Mouse (Mus musculus) forebrain, embryonic 16.5 days (tissue): ENCODE data around the gene Csmd2. TPM values are rescaled to one million over a fixed set of nuclear protein-coding genes. Genes with fewer than 3 reads are reported as not detected.
"Not testable (repeated sequence)": the region's sequence is repeated elsewhere in the genome, so short reads cannot be mapped to it uniquely, and the experiment has no call there.

Source experiments
- ATAC-seq: fragments of 200-750 bp; cut with Nextera tagmentation; 2 replicates; pipeline ENCODE4 v1.8.0; 2017; ENCODE audit warnings: mild to moderate bottlenecking, moderate library complexity
- H3K27ac ChIP-seq: fragments of 300-500 bp; sonication (generic); 2 replicates; pipeline ENCODE4 v1.5.1; 2014; ENCODE audit warnings: low read length, control low read depth
- H3K27me3 ChIP-seq: fragments of 300-500 bp; sonication (generic); replicated peaks from 2 replicates; pipeline ENCODE4 v1.6.1; 2014; ENCODE audit warnings: low read length; ENCODE audit not compliant: control insufficient read depth, insufficient read depth
- H3K36me3 ChIP-seq: fragments of 300-500 bp; sonication (generic); 2 replicates; pipeline ENCODE4 v1.6.1; 2014; ENCODE audit not compliant: control insufficient read depth, insufficient read depth
- H3K4me1 ChIP-seq: fragments of 300-500 bp; sonication (generic); replicated peaks from 2 replicates; pipeline ENCODE4 v1.6.1; 2014; ENCODE audit warnings: low read length; ENCODE audit not compliant: control insufficient read depth, insufficient read depth
- H3K4me2 ChIP-seq: fragments of 300-500 bp; sonication (generic); 2 replicates; pipeline ENCODE4 v1.6.1; 2014; ENCODE audit warnings: mild to moderate bottlenecking, low read length, control low read depth
- H3K4me3 ChIP-seq: fragments of 300-500 bp; sonication (generic); replicated peaks from 2 replicates; pipeline ENCODE4 v1.5.1; 2014; ENCODE audit warnings: mild to moderate bottlenecking, low read length, control low read depth
- H3K9ac ChIP-seq: fragments of 300-500 bp; sonication (generic); replicated peaks from 2 replicates; pipeline ENCODE4 v1.6.1; 2014; ENCODE audit warnings: low read depth, low read length, control low read depth
- H3K9me3 ChIP-seq: fragments of 300-500 bp; sonication (generic); 2 replicates; pipeline ENCODE4 v1.6.1; 2016; ENCODE audit warnings: low read length; ENCODE audit not compliant: control insufficient read depth
- WGBS: fragments of 180-500 bp; shearing (Covaris S2); extraction: QIAGEN DNeasy Blood & Tissue Kit; methylation state at CpG from one replicate; pipeline ENCODE4 v1.1.7; 2014; 5-methylcytosine and 5-hydroxymethylcytosine counted together
- polyA plus RNA-seq: library from polyadenylated mRNA; unstranded; fragments of >200 nt; fragmentation: Nextera tagmentation; extraction: Ambion mirVana; gene quantifications from 2 replicates; pipeline ENCODE4 v1.2.1, GENCODE M21; 2015

Gene Csmd2
- polyA plus RNA-seq, 1 experiment from 2014 or later = 11.2 TPM

- 73% methylated on average over 1 of the region's 1 CpGs for WGBS
- Histone ChIP-seq H3K27ac (no peak overlapping the region), H3K36me3 (no peaks in the 10 kb centered on the region), H3K4me2 (no peak overlapping the region), H3K9me3 (no peaks in the 10 kb centered on the region), H3K4me3 (no peak overlapping the region), H3K9ac (no peak overlapping the region), H3K27me3 (no peaks in the 10 kb centered on the region), H3K4me1 (no peaks in the 10 kb centered on the region)
- no peak for ATAC-seq
Observed at GRCm38 (mm10) chr4:128028294-128028693, 40.6 kb downstream of the Csmd2 start.

- Histone ChIP-seq H3K27me3 (no peaks in the 10 kb centered on the region), H3K9ac (no peak overlapping the region), H3K4me2 (no peak overlapping the region), H3K4me1 (peaks cover 10% of the 10 kb centered on the region), H3K36me3 (no peaks in the 10 kb centered on the region), H3K9me3 (no peaks in the 10 kb centered on the region), H3K4me3 (no peak overlapping the region), H3K27ac (no peak overlapping the region)
- WGBS = 12% methylated on average over 4 of the region's 4 CpGs
- peak; percentile 20; the same call in 1 of the 2 replicates for ATAC-seq
Observed at GRCm38 (mm10) chr4:128041901-128042300, 54.2 kb downstream of the Csmd2 start.

- Histone ChIP-seq H3K9ac (no peak overlapping the region), H3K4me3 (no peak overlapping the region), H3K27ac (no peak overlapping the region), H3K4me2 (no peak overlapping the region), H3K27me3 (no peaks in the 10 kb centered on the region), H3K4me1 (peaks cover 10% of the 10 kb centered on the region), H3K36me3 (no peaks in the 10 kb centered on the region), H3K9me3 (no peaks in the 10 kb centered on the region)
- WGBS = 36% methylated on average over 5 of the region's 5 CpGs
- ATAC-seq = no peak
Observed at GRCm38 (mm10) chr4:128042626-128043025, 55.0 kb downstream of the Csmd2 start.

- Histone ChIP-seq H3K9me3 (no peaks in the 10 kb centered on the region), H3K27me3 (no peaks in the 10 kb centered on the region), H3K9ac (no peak overlapping the region), H3K4me3 (no peak overlapping the region), H3K36me3 (no peaks in the 10 kb centered on the region), H3K4me1 (no peaks in the 10 kb centered on the region), H3K4me2 (no peak overlapping the region), H3K27ac (no peak overlapping the region)
- no peak for ATAC-seq
- WGBS = 88% methylated on average over 1 of the region's 1 CpGs
Observed at GRCm38 (mm10) chr4:128048716-128049115, 61.1 kb downstream of the Csmd2 start.

GRCm38 (mm10) chr4:128052701-128053100 lies 65.0 kb downstream of the Csmd2 start:
- Histone ChIP-seq H3K4me3 (no peak overlapping the region), H3K27me3 (no peaks in the 10 kb centered on the region), H3K27ac (no peak overlapping the region), H3K4me2 (no peak overlapping the region), H3K9ac (no peak overlapping the region), H3K4me1 (no peaks in the 10 kb centered on the region), H3K36me3 (no peaks in the 10 kb centered on the region), H3K9me3 (no peaks in the 10 kb centered on the region)
- 74% methylated on average over 8 of the region's 8 CpGs for WGBS
- no peak for ATAC-seq

- not testable (repeated sequence) for ATAC-seq, H3K9me3 ChIP-seq, H3K36me3 ChIP-seq, H3K4me3 ChIP-seq, H3K9ac ChIP-seq, H3K4me1 ChIP-seq, H3K4me2 ChIP-seq, H3K27ac ChIP-seq, H3K27me3 ChIP-seq
- 86% methylated on average over 2 of the region's 2 CpGs for WGBS
Observed at GRCm38 (mm10) chr4:128061274-128061673, 73.6 kb downstream of the Csmd2 start.

- H3K27ac ChIP-seq = no peak overlapping the region
- H3K27me3 ChIP-seq = no peaks in the 10 kb centered on the region
- WGBS = 53% methylated on average over 9 of the region's 9 CpGs
- H3K9ac ChIP-seq = no peak overlapping the region
- ATAC-seq = no peak
- H3K4me2 ChIP-seq = no peak overlapping the region
- H3K4me1 ChIP-seq = peaks cover 4% of the 10 kb centered on the region
- no peaks in the 10 kb centered on the region for H3K36me3 ChIP-seq
- no peaks in the 10 kb centered on the region for H3K9me3 ChIP-seq
- H3K4me3 ChIP-seq = no peak overlapping the region
Observed at GRCm38 (mm10) chr4:128067189-128067588, 79.5 kb downstream of the Csmd2 start.

- no peak overlapping the region for H3K4me2 ChIP-seq
- no peaks in the 10 kb centered on the region for H3K36me3 ChIP-seq
- no peak for ATAC-seq
- no peaks in the 10 kb centered on the region for H3K27me3 ChIP-seq
- H3K9ac ChIP-seq = no peak overlapping the region
- peaks cover 11% of the 10 kb centered on the region for H3K4me1 ChIP-seq
- peak overlapping the region; percentile 12; the same call in 1 of the 2 replicates for H3K27ac ChIP-seq
- no peaks in the 10 kb centered on the region for H3K9me3 ChIP-seq
- no peak overlapping the region for H3K4me3 ChIP-seq
- 96% methylated on average over 3 of the region's 3 CpGs for WGBS
Observed at GRCm38 (mm10) chr4:128084466-128084865, 96.8 kb downstream of the Csmd2 start.

- Histone ChIP-seq H3K9me3 (no peaks in the 10 kb centered on the region), H3K36me3 (no peaks in the 10 kb centered on the region), H3K27me3 (no peaks in the 10 kb centered on the region), H3K4me3 (no peak overlapping the region), H3K9ac (no peak overlapping the region), H3K4me2 (no peak overlapping the region), H3K27ac (no peak overlapping the region), H3K4me1 (peaks cover 11% of the 10 kb centered on the region)
- ATAC-seq = no peak
- 67% methylated on average over 8 of the region's 8 CpGs for WGBS
Observed at GRCm38 (mm10) chr4:128085096-128085495, 97.4 kb downstream of the Csmd2 start.

GRCm38 (mm10) chr4:128087147-128087606 lies 99.5 kb downstream of the Csmd2 start:
- Histone ChIP-seq H3K4me2 (no peak overlapping the region), H3K36me3 (no peaks in the 10 kb centered on the region), H3K4me3 (no peak overlapping the region), H3K27ac (no peak overlapping the region), H3K4me1 (peaks cover 11% of the 10 kb centered on the region), H3K27me3 (no peaks in the 10 kb centered on the region), H3K9me3 (no peaks in the 10 kb centered on the region), H3K9ac (no peak overlapping the region)
- WGBS = 89% methylated on average over 5 of the region's 5 CpGs
- ATAC-seq = no peak
